Mouse (Mus musculus) embryonic facial prominence, embryonic 11.5 days (tissue): ENCODE results near the gene Camp. TPM values are rescaled to one million over a fixed set of nuclear protein-coding genes. Genes with fewer than 3 reads are reported as not detected.
A peak's percentile ranks its signal among the peaks of the same experiment; 100 is the strongest.
"Not testable (repeated sequence)": the region's sequence is repeated elsewhere in the genome, so short reads cannot be mapped to it uniquely, and the experiment has no call there.

Source experiments
- ATAC-seq: fragments of 200-750 bp; cut with Nextera tagmentation; replicated peaks from 2 replicates; pipeline ENCODE4 v1.8.0; 2017; ENCODE audit warnings: low read depth; ENCODE audit not compliant: insufficient number of reproducible peaks, low FRiP score, low TSS enrichment
- DNase-seq: peaks from one replicate; pipeline ENCODE4 v3.0.0-alpha.2; 2015; ENCODE audit warnings: low spot score
- H3K27ac ChIP-seq: fragments of 300-500 bp; sonication (generic); replicated peaks from 2 replicates; pipeline ENCODE4 v1.5.1; 2014; ENCODE audit warnings: mild to moderate bottlenecking, low read depth, low read length, control low read depth
- H3K27me3 ChIP-seq: fragments of 300-500 bp; sonication (generic); 2 replicates; pipeline ENCODE4 v1.6.1; 2014; ENCODE audit warnings: mild to moderate bottlenecking, low read length, moderate library complexity, mixed read lengths; ENCODE audit not compliant: control insufficient read depth, insufficient read depth
- H3K36me3 ChIP-seq: fragments of 300-500 bp; sonication (generic); replicated peaks from 2 replicates; pipeline ENCODE4 v1.6.1; 2014; ENCODE audit warnings: low read depth, mild to moderate bottlenecking, low read length, moderate library complexity, mixed read lengths; ENCODE audit not compliant: control insufficient read depth, insufficient read depth
- H3K4me1 ChIP-seq: fragments of 300-500 bp; sonication (generic); 2 replicates; pipeline ENCODE4 v1.6.1; 2014; ENCODE audit warnings: low read length, mixed read lengths; ENCODE audit not compliant: control insufficient read depth, insufficient read depth
- H3K4me2 ChIP-seq: fragments of 300-500 bp; sonication (generic); 2 replicates; pipeline ENCODE4 v1.6.1; 2014; ENCODE audit warnings: low read depth, mild to moderate bottlenecking, control low read depth, low read length, moderate library complexity
- H3K4me3 ChIP-seq: fragments of 300-500 bp; sonication (generic); 2 replicates; pipeline ENCODE4 v1.5.1; 2014; ENCODE audit warnings: low read depth, low read length, control low read depth
- H3K9ac ChIP-seq: fragments of 300-500 bp; sonication (generic); replicated peaks from 2 replicates; pipeline ENCODE4 v1.6.1; 2014; ENCODE audit warnings: mild to moderate bottlenecking, control low read depth, low read length
- H3K9me3 ChIP-seq: fragments of 300-500 bp; sonication (generic); replicated peaks from 2 replicates; pipeline ENCODE4 v1.6.1; 2016; ENCODE audit warnings: mild to moderate bottlenecking, low read length, inconsistent platforms, mixed read lengths; ENCODE audit not compliant: control insufficient read depth
- WGBS: fragments of 180-500 bp; shearing (Covaris S2); extraction: QIAGEN DNeasy Blood & Tissue Kit; methylation state at CpG from one replicate; pipeline ENCODE4 v1.1.7; 2014; 5-methylcytosine and 5-hydroxymethylcytosine counted together
- microRNA-seq: library from miRNA; unstranded; fragments of <30 nt; microRNA quantifications from one replicate; pipeline ENCODE4, GENCODE M21; 2016; ENCODE audit warnings: borderline number of aligned reads
- polyA plus RNA-seq: library from polyadenylated mRNA; unstranded; fragments of >200 nt; fragmentation: Nextera tagmentation; extraction: Ambion mirVana; gene quantifications from 2 replicates; pipeline ENCODE4 v1.2.1, GENCODE M21; 2014

Camp gene
- polyA plus RNA-seq, 1 experiment from 2014 or later = 0.87 TPM

DNA sequence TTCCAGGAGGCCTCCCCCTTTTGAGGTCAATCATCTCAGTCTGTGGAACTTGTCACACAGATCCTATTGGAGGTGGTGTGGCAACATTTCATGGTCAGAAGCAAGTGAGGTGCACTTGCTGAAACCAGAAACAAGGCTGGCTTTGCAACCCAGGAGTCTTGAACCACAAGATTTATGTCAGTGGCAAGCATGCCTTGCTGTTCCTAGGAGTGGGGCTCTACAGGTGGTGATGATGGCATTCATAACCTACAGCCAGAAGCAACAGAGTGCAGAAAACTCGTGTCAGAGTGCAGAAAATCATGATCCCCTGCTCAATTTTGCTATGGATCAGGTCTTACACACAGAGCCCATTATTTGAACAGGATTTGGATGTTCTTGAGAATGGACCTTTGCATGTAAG lies 43.2 kb downstream of the Camp start:
- Histone ChIP-seq H3K4me3 (no peak overlapping the region), H3K27ac (no peak overlapping the region), H3K4me2 (no peak overlapping the region), H3K4me1 (no peaks in the 10 kb centered on the region), H3K27me3 (no peaks in the 10 kb centered on the region), H3K36me3 (no peaks in the 10 kb centered on the region), H3K9ac (no peak overlapping the region), H3K9me3 (no peaks in the 10 kb centered on the region)
- DNase-seq = no peak
- 35% methylated on average over 1 of the region's 1 CpGs for WGBS
- ATAC-seq = no peak

GRCm38 (mm10) chr9:109805596-109805995 lies 43.8 kb downstream of the Camp start:
- 92% methylated on average over 2 of the region's 2 CpGs for WGBS
- DNase-seq = not testable (repeated sequence)

GRCm38 (mm10) chr9:109798051-109798450 lies 51.4 kb downstream of the Camp start:
- DNase-seq = peak; percentile 20
- Histone ChIP-seq H3K4me1 (no peaks in the 10 kb centered on the region), H3K9ac (no peak overlapping the region), H3K27ac (no peak overlapping the region), H3K4me2 (no peak overlapping the region), H3K4me3 (no peak overlapping the region), H3K9me3 (no peaks in the 10 kb centered on the region), H3K27me3 (no peaks in the 10 kb centered on the region), H3K36me3 (no peaks in the 10 kb centered on the region)
- WGBS = 94% methylated on average over 1 of the region's 1 CpGs
- ATAC-seq = no peak

More at GRCm38 (mm10) chr9:109805596-109805995, 43.8 kb downstream of the Camp start:
- not testable (repeated sequence) for ATAC-seq, H3K4me2 ChIP-seq, H3K4me3 ChIP-seq, H3K27ac ChIP-seq, H3K27me3 ChIP-seq, H3K9me3 ChIP-seq, H3K36me3 ChIP-seq, H3K9ac ChIP-seq, H3K4me1 ChIP-seq

Small RNAs within 50 kb of the gene (microRNA-seq; reads per million reads assigned to microRNA genes)
- not detected for gene Mir7089

Other genes starting within 250 kb of the Camp start
- 0.14 TPM in 1 of 2 replicates, not detected in the other for gene Fbxw24, start 223.6 kb downstream of the Camp start, polyA plus RNA-seq
- gene Fbxw25, start 185.0 kb downstream of the Camp start, polyA plus RNA-seq = not detected in 2 replicates
- gene Fbxw18, start 146.9 kb downstream of the Camp start, polyA plus RNA-seq = 0.14 TPM in 1 of 2 replicates, not detected in the other
- gene Fbxw26, start 103.5 kb downstream of the Camp start, polyA plus RNA-seq = not detected in 2 replicates
- gene Fbxw27, start 58.9 kb downstream of the Camp start, polyA plus RNA-seq = not detected in 2 replicates
- not detected in 2 replicates for gene Spink8, start 37.3 kb downstream of the Camp start, polyA plus RNA-seq
- 89.7 and 97.5 TPM in 2 replicates for gene Nme6, start 16.9 kb downstream of the Camp start, polyA plus RNA-seq
- 38.6 and 44.1 TPM in 2 replicates for gene Cdc25a, start 26.0 kb upstream of the Camp start, polyA plus RNA-seq
- gene Map4, start 81.8 kb upstream of the Camp start, polyA plus RNA-seq = 50.0 and 50.5 TPM in 2 replicates